ENCODE assay signal across 8 mouse cellular contexts in genomic region chr14:32513336-32514032, GRCm38 (mm10). TPM values are rescaled to one million over a fixed set of nuclear protein-coding genes. Genes with fewer than 3 reads are reported as not detected.
DNase-seq lines count a peak whose midpoint lies in the region; ATAC-seq and TF ChIP-seq lines count a peak whose summit lies in the region.

TSS of gene Ercc6 (plus strand) at chr14:32513521.

- no peaks in the 10 kb centered on the region for H3K9me3 ChIP-seq in CH12.LX (replicated peaks; ENCODE audit: low read length)
- no peaks in the 10 kb centered on the region for H3K9me3 ChIP-seq in forebrain, embryonic 12.5 days
- no peaks in the 10 kb centered on the region for H3K9me3 ChIP-seq in liver, postnatal 0 days (ENCODE audit: low read length)
- H3K9me3 ChIP-seq in neural tube, embryonic 14.5 days (ENCODE audit: control insufficient read depth, low read length), result no peaks in the 10 kb centered on the region

- in situ Hi-C loops in CH12.LX (cut with MboI; ENCODE audit: low pct_ligation_motif_present, low pct_unique_long_range_greater_than_20kb, low sequenced_read_pairs), result no loop called here

- peak; percentile 97 for ATAC-seq in forebrain, embryonic 12.5 days (ENCODE audit: low FRiP score)
- peak; percentile 98 for ATAC-seq in liver, postnatal 0 days
- ATAC-seq in neural tube, embryonic 14.5 days (ENCODE audit: low read depth), result peak; percentile 95

- dilution Hi-C loops in CH12.LX (cut with MboI; ENCODE audit: extremely low pct_ligation_motif_present, extremely low pct_unique_long_range_greater_than_20kb, low sequenced_read_pairs), result no loop called here

- no peaks in the 10 kb centered on the region for H3K27me3 ChIP-seq in CH12.LX (replicated peaks)
- no peaks in the 10 kb centered on the region for H3K27me3 ChIP-seq in forebrain, embryonic 12.5 days
- H3K27me3 ChIP-seq in liver, postnatal 0 days (ENCODE audit: insufficient read depth, low read length), result no peaks in the 10 kb centered on the region
- H3K27me3 ChIP-seq in neural tube, embryonic 14.5 days (ENCODE audit: control insufficient read depth, insufficient read depth, low read length), result no peaks in the 10 kb centered on the region

- TF ChIP-seq RAD21 in CH12.LX (IDR thresholded peaks at IDR 0.05; ENCODE audit: low read depth, low read length), result no peak

- intact Hi-C loops in heart, postnatal 10 days (cut with DNase I), result no loop called here

- TF ChIP-seq EP300 in CH12.LX (IDR thresholded peaks at IDR 0.05; ENCODE audit: low read length), result no peak
- TF ChIP-seq EP300 in liver, postnatal 0 days (IDR thresholded peaks at IDR 0.05; ENCODE audit: low read depth), result no peak

- TF ChIP-seq CTCF in CH12.LX (conservative IDR thresholded peaks at IDR 0.05 in 1 of 2, IDR thresholded peaks at IDR 0.05 in 1 of 2; ENCODE audit: low read depth in 2 of 2, low read length in 2 of 2), result no peak
- peak; percentile 30; the same call in 1 of the 2 replicates for TF ChIP-seq CTCF in liver, postnatal 0 days (IDR thresholded peaks at IDR 0.05; ENCODE audit: low read depth)

- peak; percentile 92 for DNase-seq in CH12.LX (ENCODE audit: extremely low read depth)
- peak; percentile 85 for DNase-seq in c-Kit-positive CD71-positive TER-119-negative erythroid progenitor cells, embryonic 14.5 days (ENCODE audit: low read depth)
- peak; percentile 95 to 96 for DNase-seq in heart, postnatal 10 days
- DNase-seq in large intestine, adult 2 months (ENCODE audit: low read depth, low spot score), result peak; percentile 67
- DNase-seq in liver, postnatal 0 days, result peak; percentile 95
- DNase-seq in testis, postnatal 10 days (ENCODE audit: low spot score), result peak; percentile 97

- H3K4me1 ChIP-seq in CH12.LX (ENCODE audit: control insufficient read depth in 1 of 2, insufficient read depth in 2 of 2), result peaks cover 11 to 58% of the 10 kb centered on the region in 2 experiments
- peaks cover 16% of the 10 kb centered on the region for H3K4me1 ChIP-seq in forebrain, embryonic 12.5 days
- peaks cover 18% of the 10 kb centered on the region for H3K4me1 ChIP-seq in liver, postnatal 0 days (ENCODE audit: insufficient read depth)
- H3K4me1 ChIP-seq in neural tube, embryonic 14.5 days (ENCODE audit: control insufficient read depth, insufficient read depth, low read length), result peaks cover 8% of the 10 kb centered on the region

- peak within 1 kb of the TSS; percentile 30; the same call in 1 of the 2 replicates for H3K9ac ChIP-seq in CH12.LX (ENCODE audit: insufficient read depth, low read depth)
- peak within 1 kb of the TSS; percentile 63 for H3K9ac ChIP-seq in forebrain, embryonic 12.5 days
- peak within 1 kb of the TSS; percentile 65 for H3K9ac ChIP-seq in liver, postnatal 0 days (replicated peaks)
- H3K9ac ChIP-seq in neural tube, embryonic 14.5 days (replicated peaks; ENCODE audit: low read depth, low read length), result peak within 1 kb of the TSS; percentile 76

- TF ChIP-seq POLR2A in CH12.LX (IDR thresholded peaks at IDR 0.05; ENCODE audit: low read depth, low read length), result peak; percentile 94

- H3K4me3 ChIP-seq in CH12.LX (replicated peaks in 1 of 3; ENCODE audit: low read depth in 2 of 3, low read length in 2 of 3, poor library complexity in 1 of 3), result peak within 1 kb of the TSS; percentile 67 to 73 (median 70)
- peak within 1 kb of the TSS; percentile 77 for H3K4me3 ChIP-seq in forebrain, embryonic 12.5 days (replicated peaks)
- H3K4me3 ChIP-seq in liver, postnatal 0 days (ENCODE audit: low read depth, low read length), result peak within 1 kb of the TSS; percentile 76
- H3K4me3 ChIP-seq in neural tube, embryonic 14.5 days (ENCODE audit: low read depth, low read length), result peak within 1 kb of the TSS; percentile 72

- no peaks in the 10 kb centered on the region; the same call in 1 of the 2 replicates for H3K79me2 ChIP-seq in CH12.LX (replicated peaks; ENCODE audit: control insufficient read depth, extremely low read depth, insufficient read depth, poor library complexity, severe bottlenecking)

- under 1% methylated on average over 59 of the region's 62 CpGs for WGBS in forebrain, embryonic 12.5 days
- WGBS in large intestine, adult 2 months, result under 1% methylated on average over 62 of the region's 62 CpGs
- under 1% methylated on average over 62 of the region's 62 CpGs for WGBS in liver, postnatal 0 days (ENCODE audit: insufficient replicate concordance)
- under 1% methylated on average over 62 of the region's 62 CpGs for WGBS in neural tube, embryonic 14.5 days

- H3K36me3 ChIP-seq in CH12.LX (replicated peaks in 1 of 2; ENCODE audit: control insufficient read depth in 1 of 2, insufficient read depth in 1 of 2, low read length in 1 of 2), result peaks cover 7 to 20% of the 10 kb centered on the region in 2 experiments
- peaks cover 20% of the 10 kb centered on the region for H3K36me3 ChIP-seq in forebrain, embryonic 12.5 days (replicated peaks)
- peaks cover 15% of the 10 kb centered on the region for H3K36me3 ChIP-seq in liver, postnatal 0 days (replicated peaks; ENCODE audit: insufficient read depth, low read length)
- H3K36me3 ChIP-seq in neural tube, embryonic 14.5 days (ENCODE audit: control insufficient read depth, insufficient read depth, low read length), result peaks cover 9% of the 10 kb centered on the region

- peak within 1 kb of the TSS; percentile 79 for H3K4me2 ChIP-seq in CH12.LX (ENCODE audit: insufficient read depth, low read depth, poor library complexity, severe bottlenecking)
- peak within 1 kb of the TSS; percentile 84 for H3K4me2 ChIP-seq in forebrain, embryonic 12.5 days
- H3K4me2 ChIP-seq in liver, postnatal 0 days (ENCODE audit: low read depth, low read length), result peak within 1 kb of the TSS; percentile 89
- H3K4me2 ChIP-seq in neural tube, embryonic 14.5 days (ENCODE audit: low read depth, low read length), result peak within 1 kb of the TSS; percentile 68

- peak within 1 kb of the TSS; percentile 37; the same call in 1 of the 2 replicates for H3K27ac ChIP-seq in CH12.LX (ENCODE audit: insufficient read depth, low read depth)
- peak within 1 kb of the TSS; percentile 83; the same call in 1 of the 2 replicates for H3K27ac ChIP-seq in forebrain, embryonic 12.5 days
- peak within 1 kb of the TSS; percentile 49 for H3K27ac ChIP-seq in liver, postnatal 0 days (ENCODE audit: low read depth)
- peak within 1 kb of the TSS; percentile 81 for H3K27ac ChIP-seq in neural tube, embryonic 14.5 days (ENCODE audit: low read depth, low read length)

TF ChIP-seq in CH12.LX, 34 proteins besides CTCF, POLR2A, EP300 and RAD21 (continues in another document):
- no peak; the same call in 1 of the 2 replicates for TF ChIP-seq USF2 (conservative IDR thresholded peaks at IDR 0.05; ENCODE audit: low read depth, low read length)
- TF ChIP-seq UBTF (IDR thresholded peaks at IDR 0.05; ENCODE audit: low read depth, low read length), result no peak
- no peak for TF ChIP-seq MAFK (IDR thresholded peaks at IDR 0.05; ENCODE audit: insufficient replicate concordance, low read length)
- peak; percentile 89 for TF ChIP-seq NELFE (IDR thresholded peaks at IDR 0.05; ENCODE audit: low read depth, low read length)
- 0 out of 2 replicates have a peak, but pooled peaks have one; percentile 35 for TF ChIP-seq TBP (conservative IDR thresholded peaks at IDR 0.05; ENCODE audit: low read depth, low read length)
- no peak for TF ChIP-seq PAX5 (IDR thresholded peaks at IDR 0.05; ENCODE audit: low read length)
- TF ChIP-seq CHD2 (IDR thresholded peaks at IDR 0.05; ENCODE audit: low read length), result no peak
- TF ChIP-seq USF1 (IDR thresholded peaks at IDR 0.05; ENCODE audit: low read depth, low read length), result no peak; the same call in 1 of the 2 replicates
- TF ChIP-seq SMC3 (IDR thresholded peaks at IDR 0.05; ENCODE audit: low read depth, low read length), result no peak
- peak; percentile 68; the same call in 1 of the 2 replicates for TF ChIP-seq POLR2AphosphoS2 (IDR thresholded peaks at IDR 0.05; ENCODE audit: low read depth, low read length)
- TF ChIP-seq MAZ (IDR thresholded peaks at IDR 0.05; ENCODE audit: low read depth, low read length), result no peak
- TF ChIP-seq IRF4 (IDR thresholded peaks at IDR 0.05; ENCODE audit: low read depth, low read length), result peak; percentile 82
- TF ChIP-seq E2F4 (IDR thresholded peaks at IDR 0.05; ENCODE audit: insufficient replicate concordance, low read depth, low read length), result no peak
- TF ChIP-seq ETS1 (conservative IDR thresholded peaks at IDR 0.05; ENCODE audit: low read depth, low read length), result no peak
- peak; percentile 87 for TF ChIP-seq ELF1 (IDR thresholded peaks at IDR 0.05; ENCODE audit: low read depth, low read length)
- no peak for TF ChIP-seq GABPA (IDR thresholded peaks at IDR 0.05; ENCODE audit: insufficient replicate concordance, low read depth, low read length)
- TF ChIP-seq KAT2A (IDR thresholded peaks at IDR 0.05; ENCODE audit: insufficient replicate concordance, low read length), result 0 out of 2 replicates have a peak, but pooled peaks have one; percentile 24
- TF ChIP-seq SIN3A (IDR thresholded peaks at IDR 0.05; ENCODE audit: low read length), result no peak; the same call in 1 of the 2 replicates
- TF ChIP-seq ZKSCAN1 (IDR thresholded peaks at IDR 0.05; ENCODE audit: borderline replicate concordance, low read depth, low read length), result no peak
- TF ChIP-seq MYC (IDR thresholded peaks at IDR 0.05; ENCODE audit: low read depth, low read length), result peak; percentile 99
- no peak for TF ChIP-seq ZNF384 (IDR thresholded peaks at IDR 0.05; ENCODE audit: low read depth, low read length)
- no peak for TF ChIP-seq JUND (conservative IDR thresholded peaks at IDR 0.05; ENCODE audit: low read depth, low read length)
- no peak for TF ChIP-seq CHD1 (IDR thresholded peaks at IDR 0.05; ENCODE audit: low read depth, low read length)
- TF ChIP-seq BHLHE40 (IDR thresholded peaks at IDR 0.05; ENCODE audit: low read depth, low read length), result peak; percentile 51
- TF ChIP-seq NRF1 (IDR thresholded peaks at IDR 0.05; ENCODE audit: low read depth, low read length), result peak; percentile 94
- no peak for TF ChIP-seq ZC3H11A (IDR thresholded peaks at IDR 0.05; ENCODE audit: low read depth, low read length)
- TF ChIP-seq MEF2A (IDR thresholded peaks at IDR 0.05; ENCODE audit: borderline replicate concordance, low read depth, low read length), result 0 out of 2 replicates have a peak, but pooled peaks have one; percentile 12
- TF ChIP-seq MAX (IDR thresholded peaks at IDR 0.05; ENCODE audit: low read length), result peak; percentile 99

RNA-seq across cellular contexts. Expression of gene Ercc6, which starts in this region (rescaled TPM):
- total RNA-seq in CH12.LX (2012; rRNA removed) (10.7 and 11.3 TPM in 2 replicates), CH12.LX (2014; rRNA removed) (15.3 and 15.8 TPM in 2 replicates)
- 15.1 and 16.7 TPM in 2 replicates for polyA plus RNA-seq in CH12.LX (2012; ENCODE audit: insufficient read length, low read depth)
- polyA plus RNA-seq in forebrain, embryonic 12.5 days (2016; fragmentation: Nextera tagmentation; extraction: Ambion mirVana), result 30.4 and 36.9 TPM in 2 replicates
- 1 to 10 TPM; 7.0 to 7.3 TPM for total RNA-seq in heart, postnatal 10 days (2021)
- 3.2 and 6.4 TPM in 2 replicates for polyA plus RNA-seq in large intestine, adult 2 months (2012; rRNA removed)
- polyA plus RNA-seq in liver, postnatal 0 days (2015; fragmentation: Nextera tagmentation; extraction: Ambion mirVana), result 5.3 and 5.4 TPM in 2 replicates
- 23.3 and 25.1 TPM in 2 replicates for polyA plus RNA-seq in neural tube, embryonic 14.5 days (2014; fragmentation: Nextera tagmentation; extraction: Ambion mirVana)

Comparison
In these comparisons a context has a peak if more than half of its experiments do, and no peak if none do; other contexts are left out.
1. Peak in every context shown above with its lines: DNase-seq, ATAC-seq, H3K4me3 ChIP-seq and H3K27ac ChIP-seq.